Mouse (Mus musculus) midbrain, embryonic 13.5 days (tissue): Measurements from ENCODE around the gene Phf2. TPM values are rescaled to one million over a fixed set of nuclear protein-coding genes. Genes with fewer than 3 reads are reported as not detected.

Experiments used
- ATAC-seq: fragments of 200-750 bp; cut with Nextera tagmentation; 2 replicates; pipeline ENCODE4 v1.8.0; 2017; ENCODE audit warnings: mild to moderate bottlenecking, moderate TSS enrichment, moderate library complexity
- H3K27ac ChIP-seq: fragments of 300-500 bp; sonication (generic); 2 replicates; pipeline ENCODE4 v1.5.1; 2015; ENCODE audit warnings: inconsistent platforms, mild to moderate bottlenecking, moderate library complexity
- H3K27me3 ChIP-seq: fragments of 300-500 bp; sonication (generic); 2 replicates; pipeline ENCODE4 v1.6.1; 2015; ENCODE audit warnings: mild to moderate bottlenecking, inconsistent platforms
- H3K36me3 ChIP-seq: fragments of 300-500 bp; sonication (generic); 2 replicates; pipeline ENCODE4 v1.6.1; 2015; ENCODE audit warnings: mild to moderate bottlenecking, inconsistent platforms
- H3K4me1 ChIP-seq: fragments of 300-500 bp; sonication (generic); replicated peaks from 2 replicates; pipeline ENCODE4 v1.6.1; 2015; ENCODE audit warnings: inconsistent platforms
- H3K4me2 ChIP-seq: fragments of 300-500 bp; sonication (generic); replicated peaks from 2 replicates; pipeline ENCODE4 v1.6.1; 2015; ENCODE audit warnings: moderate library complexity, mild to moderate bottlenecking, inconsistent platforms
- H3K4me3 ChIP-seq: fragments of 300-500 bp; sonication (generic); replicated peaks from 2 replicates; pipeline ENCODE4 v1.5.1; 2015; ENCODE audit warnings: mild to moderate bottlenecking, inconsistent platforms
- H3K9ac ChIP-seq: fragments of 300-500 bp; sonication (generic); replicated peaks from 2 replicates; pipeline ENCODE4 v1.6.1; 2015; ENCODE audit warnings: mild to moderate bottlenecking, inconsistent platforms
- H3K9me3 ChIP-seq: fragments of 300-500 bp; sonication (generic); 2 replicates; pipeline ENCODE4 v1.6.1; 2016; ENCODE audit warnings: mild to moderate bottlenecking, inconsistent platforms
- WGBS: fragments of 180-500 bp; shearing (Covaris S2); methylation state at CpG from one replicate; pipeline ENCODE4 v1.1.7; 2015; 5-methylcytosine and 5-hydroxymethylcytosine counted together
- polyA plus RNA-seq: library from polyadenylated mRNA; unstranded; fragments of >200 nt; fragmentation: Nextera tagmentation; extraction: Ambion mirVana; gene quantifications from 2 replicates; pipeline ENCODE4 v1.2.1, GENCODE M21; 2015

Gene Phf2
- polyA plus RNA-seq, 1 experiment from 2014 or later, result 12.0 TPM

- no peak for ATAC-seq
- 87% methylated on average over 8 of the region's 8 CpGs for WGBS
- Histone ChIP-seq H3K4me3 (no peak overlapping the region), H3K4me2 (no peak overlapping the region), H3K9me3 (no peaks in the 10 kb centered on the region), H3K36me3 (no peaks in the 10 kb centered on the region), H3K27ac (no peak overlapping the region), H3K27me3 (no peaks in the 10 kb centered on the region), H3K4me1 (peaks cover 11% of the 10 kb centered on the region), H3K9ac (no peak overlapping the region)
Observed at GRCm38 (mm10) chr13:48760855-48761436, 110.0 kb downstream of the Phf2 start.

GRCm38 (mm10) chr13:48756769-48757168 is 114.2 kb downstream of the Phf2 start:
- Histone ChIP-seq H3K9ac (no peak overlapping the region), H3K27ac (no peak overlapping the region), H3K4me1 (no peaks in the 10 kb centered on the region), H3K36me3 (no peaks in the 10 kb centered on the region), H3K4me2 (no peak overlapping the region), H3K27me3 (no peaks in the 10 kb centered on the region), H3K9me3 (no peaks in the 10 kb centered on the region), H3K4me3 (no peak overlapping the region)
- 65% methylated on average over 15 of the region's 15 CpGs for WGBS
- no peak for ATAC-seq

Other genes with a start within 250 kb of the Phf2 start
- gene Ptpdc1, start 245.5 kb downstream of the Phf2 start, polyA plus RNA-seq, result 16.1 and 16.5 TPM in 2 replicates
- gene Barx1, start 208.1 kb downstream of the Phf2 start, polyA plus RNA-seq, result 0.15 TPM in 1 of 2 replicates, not detected in the other
- 11.5 and 12.2 TPM in 2 replicates for gene Fam120a, start 96.9 kb upstream of the Phf2 start, polyA plus RNA-seq